Mouse (Mus musculus) cortical plate, adult 2 months (tissue): Measurements from ENCODE around the gene Esr1.

Experiments
- CTCF ChIP-seq: fragments of 200-500 bp; IDR thresholded peaks from 2 replicates; pipeline ENCODE4 v1.5.1; 2011; ENCODE audit warnings: mild to moderate bottlenecking, control low read depth, low read length; ENCODE audit not compliant: insufficient read depth; ENCODE audit errors: extremely low read depth
- POLR2A ChIP-seq: fragments of 200-500 bp; IDR thresholded peaks from 2 replicates; pipeline ENCODE4 v1.6.1; 2011; ENCODE audit warnings: mild to moderate bottlenecking, low read length, control low read depth; ENCODE audit not compliant: insufficient read depth; ENCODE audit errors: extremely low read depth

GRCm38 (mm10) chr10:4944725-4945124, 333.3 kb downstream of the Esr1 start:
- TF ChIP-seq CTCF: no peak
- TF ChIP-seq POLR2A: no peak
